Mouse (Mus musculus): ENCODE measurements around the gene Maoa. TPM values are rescaled to one million over a fixed set of nuclear protein-coding genes. Genes with fewer than 3 reads are reported as not detected.

Gene Maoa
- 0.10 to 0.57 TPM in 2 of 3 replicates, not detected in the other for total RNA-seq (2017)

GRCm38 (mm10) chrX:16619034-16619929 is at the start of gene Maoa:
TSS of gene Maoa (plus strand) at chrX:16619698.
- peak; percentile 43; the same call in 1 of the 2 replicates for ATAC-seq (replicated peaks; ENCODE audit: insufficient number of reproducible peaks, low FRiP score, low TSS enrichment, poor library complexity, severe bottlenecking)

- peak; percentile 99 for ATAC-seq (replicated peaks; ENCODE audit: insufficient number of reproducible peaks, low FRiP score, low TSS enrichment, poor library complexity, severe bottlenecking)
Observed at GRCm38 (mm10) chrX:16618225-16619033, 1.1 kb upstream of the Maoa start.

GRCm38 (mm10) chrX:16656511-16656910 is 37.0 kb downstream of the Maoa start:
- no peak for ATAC-seq (replicated peaks; ENCODE audit: insufficient number of reproducible peaks, low FRiP score, low TSS enrichment, poor library complexity, severe bottlenecking)

GRCm38 (mm10) chrX:16706094-16706493 is 86.6 kb downstream of the Maoa start:
- no peak for ATAC-seq (replicated peaks; ENCODE audit: insufficient number of reproducible peaks, low FRiP score, low TSS enrichment, poor library complexity, severe bottlenecking)

- no peak for ATAC-seq (replicated peaks; ENCODE audit: insufficient number of reproducible peaks, low FRiP score, low TSS enrichment, poor library complexity, severe bottlenecking)
Observed at GRCm38 (mm10) chrX:16714033-16714432, 94.5 kb downstream of the Maoa start.

Other genes with a start within 250 kb of the Maoa start
- gene Cypt1, start 96.8 kb upstream of the Maoa start, total RNA-seq (2017): not detected in 3 replicates
- gene Maob, start 197.7 kb downstream of the Maoa start, total RNA-seq (2017): 0.38 TPM in 1 of 3 replicates, not detected in the others

Measured in monocyte, adult 5-6 weeks (primary cell).